Mouse (Mus musculus): Measurements from ENCODE around the gene Pdzd3. TPM values are rescaled to one million over a fixed set of nuclear protein-coding genes. Genes with fewer than 3 reads are reported as not detected.

Gene Pdzd3
- total RNA-seq, 1 experiment from 2014 or later = 0.30 TPM

DNA sequence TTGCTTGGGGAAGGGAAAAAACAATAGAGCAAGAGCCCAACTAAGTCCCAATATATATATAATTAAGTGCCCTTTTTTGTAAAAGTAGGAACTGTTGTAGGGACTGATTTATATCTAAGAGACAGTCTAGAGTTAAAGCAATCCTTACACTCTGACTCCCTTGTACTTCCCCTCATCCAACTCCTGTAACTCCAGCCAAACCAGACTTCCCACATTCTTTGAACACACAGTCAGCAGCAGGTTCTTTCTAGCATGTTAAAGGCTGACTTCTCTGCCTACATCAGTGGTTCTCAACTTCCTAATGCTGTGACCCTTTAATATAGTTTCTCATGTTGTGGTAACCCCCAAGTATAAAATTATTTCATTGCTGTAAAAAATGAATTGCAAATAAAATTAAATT lies 51.7 kb downstream of the Pdzd3 start:
- no peak for DNase-seq

DNA sequence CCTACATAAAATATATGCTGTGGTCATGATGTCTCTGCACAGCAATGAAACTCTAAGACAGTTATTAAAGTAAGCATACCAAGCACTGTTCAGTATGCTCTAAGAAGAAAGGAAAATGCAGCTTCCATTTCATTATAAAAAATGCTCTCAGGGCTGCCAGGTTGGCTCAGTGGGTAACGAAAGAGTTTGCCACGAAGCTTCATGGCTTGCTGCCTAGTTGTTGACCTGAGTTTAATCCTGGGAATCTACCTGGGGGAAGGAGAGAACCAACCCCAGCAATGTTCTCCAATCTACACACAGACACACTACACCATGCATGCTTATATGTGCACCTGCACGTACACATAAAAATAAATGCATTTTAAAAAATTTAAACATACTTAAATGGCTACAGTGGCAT lies 52.1 kb downstream of the Pdzd3 start:
- DNase-seq = no peak

Other genes with a start within 250 kb of the Pdzd3 start
- gene Thy1, start 208.1 kb downstream of the Pdzd3 start, total RNA-seq (2021) = 35.7 and 56.8 TPM in 2 replicates
- 49.5 and 54.9 TPM in 2 replicates for gene Usp2, start 184.4 kb downstream of the Pdzd3 start, total RNA-seq (2021)
- not detected in 2 replicates for gene Mfrp, start 149.7 kb downstream of the Pdzd3 start, total RNA-seq (2021)
- gene C1qtnf5, start 144.2 kb downstream of the Pdzd3 start, total RNA-seq (2021) = 11.1 and 14.9 TPM in 2 replicates
- 0.15 and 0.52 TPM in 2 replicates for gene Gm49380, start 138.0 kb downstream of the Pdzd3 start, total RNA-seq (2021)
- gene Rnf26, start 138.0 kb downstream of the Pdzd3 start, total RNA-seq (2021) = 27.5 and 31.8 TPM in 2 replicates
- gene Mcam, start 117.0 kb downstream of the Pdzd3 start, total RNA-seq (2021) = 65.3 and 76.6 TPM in 2 replicates
- 33.1 and 34.4 TPM in 2 replicates for gene Cbl, start 17.4 kb downstream of the Pdzd3 start, total RNA-seq (2021)
- gene Ccdc153, start 10.8 kb downstream of the Pdzd3 start, total RNA-seq (2021) = 1.1 and 2.5 TPM in 2 replicates
- gene Nlrx1, start 17.1 kb upstream of the Pdzd3 start, total RNA-seq (2021) = 17.6 and 20.7 TPM in 2 replicates
- gene Abcg4, start 37.1 kb upstream of the Pdzd3 start, total RNA-seq (2021) = 19.0 and 28.8 TPM in 2 replicates
- 20.3 and 22.1 TPM in 2 replicates for gene Hinfp, start 54.2 kb upstream of the Pdzd3 start, total RNA-seq (2021)
- gene C2cd2l, start 68.8 kb upstream of the Pdzd3 start, total RNA-seq (2021) = 27.8 and 40.4 TPM in 2 replicates
- gene Dpagt1, start 74.5 kb upstream of the Pdzd3 start, total RNA-seq (2021) = 27.1 and 29.5 TPM in 2 replicates
- gene H2afx, start 83.2 kb upstream of the Pdzd3 start, total RNA-seq (2021) = 76.0 and 90.3 TPM in 2 replicates
- gene Hmbs, start 92.8 kb upstream of the Pdzd3 start, total RNA-seq (2021) = 77.5 and 92.0 TPM in 2 replicates
- gene Vps11, start 110.2 kb upstream of the Pdzd3 start, total RNA-seq (2021) = 41.6 and 44.1 TPM in 2 replicates
- gene Hyou1, start 128.0 kb upstream of the Pdzd3 start, total RNA-seq (2021) = 122 and 133 TPM in 2 replicates
- 20.0 and 29.9 TPM in 2 replicates for gene Slc37a4, start 145.4 kb upstream of the Pdzd3 start, total RNA-seq (2021)
- gene Rps25, start 155.7 kb upstream of the Pdzd3 start, total RNA-seq (2021) = 1,105 and 1,276 TPM in 2 replicates
- 60.4 and 66.1 TPM in 2 replicates for gene Trappc4, start 156.1 kb upstream of the Pdzd3 start, total RNA-seq (2021)
- gene Ccdc84, start 167.1 kb upstream of the Pdzd3 start, total RNA-seq (2021) = 17.1 and 21.5 TPM in 2 replicates
- not detected in 2 replicates for gene Foxr1, start 189.7 kb upstream of the Pdzd3 start, total RNA-seq (2021)
- not detected in 2 replicates for gene Upk2, start 203.5 kb upstream of the Pdzd3 start, total RNA-seq (2021)
- gene Bcl9l, start 231.4 kb upstream of the Pdzd3 start, total RNA-seq (2021) = 59.3 and 61.7 TPM in 2 replicates

Data from adrenal gland, postnatal 14 days (tissue).